Mouse (Mus musculus) embryo, embryonic 11 days (tissue): ENCODE measurements around the gene Olfr790.

ENCODE experiments used
- DNase-seq: peaks from one replicate; pipeline ENCODE4 v3.0.0-alpha.2; 2015

Olfr790 gene

DNA sequence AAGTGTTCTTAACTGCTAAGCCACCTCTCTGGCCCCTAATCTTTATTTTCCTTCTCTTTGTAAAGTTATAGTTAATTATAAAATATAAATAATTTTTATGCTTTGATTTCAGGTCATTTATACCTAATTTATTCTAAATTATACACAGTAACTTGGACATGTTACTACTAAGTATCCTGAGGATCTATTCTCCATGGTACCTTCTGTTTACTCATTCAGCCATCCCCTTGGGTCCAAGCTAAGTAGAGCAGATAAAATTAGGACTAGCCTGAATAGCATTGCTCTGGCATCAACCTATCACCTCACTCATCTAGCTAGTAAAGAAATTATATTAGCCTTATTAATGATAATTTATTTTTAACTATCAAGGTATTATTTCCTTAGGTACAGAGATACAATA is at the start of gene Olfr790:
TSS of gene Olfr790 (plus strand) at position 301 of the 400 bp plus-strand sequence.
- no peak for DNase-seq

- no peak for DNase-seq
Measured at GRCm38 (mm10) chr10:129461562-129461961, 36.7 kb upstream of the Olfr790 start, which contains the start of gene Olfr787. Olfr787 (plus strand) TSS chr10:129461862.

GRCm38 (mm10) chr10:129470698-129471097 is 27.6 kb upstream of the Olfr790 start, which contains the start of gene Olfr788:
Olfr788 (plus strand) TSS chr10:129470998.
- DNase-seq, result no peak

GRCm38 (mm10) chr10:129473256-129473655 is 25.0 kb upstream of the Olfr790 start:
- no peak for DNase-seq

DNA sequence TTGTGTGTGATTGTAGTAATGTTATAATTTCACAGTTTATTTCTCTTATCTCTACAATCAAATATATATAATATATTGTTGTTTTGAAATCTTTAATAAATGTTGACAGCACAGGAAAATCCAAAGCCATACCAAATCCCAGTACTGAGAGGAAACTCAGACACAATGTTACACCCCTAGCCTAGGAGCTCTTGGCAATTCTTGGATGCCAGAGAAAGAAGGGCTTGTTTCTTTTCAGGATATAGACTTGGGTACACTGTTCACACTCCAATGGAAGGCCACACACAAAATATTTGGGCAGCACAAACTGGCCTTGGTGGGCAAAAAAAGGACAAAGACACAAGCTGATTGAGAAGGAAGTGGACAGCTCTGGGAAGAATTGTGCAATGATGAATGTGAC is 24.6 kb upstream of the Olfr790 start:
- no peak for DNase-seq

DNA sequence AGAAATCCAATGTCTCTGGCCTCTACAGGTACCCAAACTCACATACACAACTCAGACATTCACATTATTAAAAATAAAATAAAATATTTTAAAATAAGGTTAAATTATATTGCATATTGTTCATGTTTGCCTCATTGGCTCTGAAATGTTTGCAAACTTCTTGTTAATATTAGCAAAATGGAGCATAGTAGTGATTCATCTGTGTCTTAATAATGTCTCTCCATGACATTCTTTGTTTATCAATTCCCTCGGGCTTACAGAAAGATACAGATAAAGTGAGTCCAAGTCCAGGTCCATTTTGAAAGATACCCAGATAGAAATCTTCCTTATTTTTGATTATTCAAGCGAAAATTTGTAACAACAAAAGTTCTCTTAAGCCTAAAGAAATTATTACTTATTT is 13.8 kb upstream of the Olfr790 start, which contains the start of gene Olfr789:
TSS of gene Olfr789 (plus strand) at position 301 of the 400 bp plus-strand sequence.
- no peak for DNase-seq

- no peak for DNase-seq
Measured at GRCm38 (mm10) chr10:129490101-129490500, 8.2 kb upstream of the Olfr790 start.

DNA sequence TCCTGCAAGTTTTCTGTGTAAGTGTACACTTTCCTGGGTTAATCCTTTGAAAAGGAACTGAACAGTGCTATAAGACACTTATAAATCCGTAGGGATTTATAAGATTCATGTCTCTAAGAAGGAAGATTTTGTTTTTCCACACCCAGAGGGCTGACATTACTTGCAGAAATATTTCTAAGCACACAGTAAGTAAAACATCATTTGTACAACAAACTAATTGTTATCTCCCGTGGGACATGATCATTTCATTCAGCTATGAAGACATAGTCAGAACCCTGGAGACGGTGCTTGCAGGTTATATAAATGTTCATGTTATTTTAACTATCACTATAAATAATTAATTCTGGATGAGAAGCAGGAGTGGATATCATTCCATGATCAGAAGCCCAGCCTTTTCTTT is 23.2 kb downstream of the Olfr790 start, which contains the start of gene Olfr791:
TSS of gene Olfr791 (plus strand) at position 301 of the 400 bp plus-strand sequence.
- DNase-seq, result no peak

- DNase-seq, result no peak
Measured at GRCm38 (mm10) chr10:129538862-129539261, 40.6 kb downstream of the Olfr790 start, which contains the start of gene Olfr792. Olfr792 (plus strand) TSS chr10:129539162.

- peak; percentile 25 for DNase-seq
Measured at GRCm38 (mm10) chr10:129549354-129549753, 51.1 kb downstream of the Olfr790 start.
